Mouse (Mus musculus) liver, postnatal 0 days (tissue): ENCODE measurements around the gene Tpsb2. TPM values are rescaled to one million over a fixed set of nuclear protein-coding genes. Genes with fewer than 3 reads are reported as not detected.
A peak's percentile ranks its signal among the peaks of the same experiment; 100 is the strongest.

Experiments used
- ATAC-seq: fragments of 200-750 bp; cut with Nextera tagmentation; 2 replicates; pipeline ENCODE4 v1.8.0; 2017; ENCODE audit warnings: mild to moderate bottlenecking, moderate library complexity
- DNase-seq: peaks from one replicate; pipeline ENCODE4 v3.0.0-alpha.2; 2016
- H3K27ac ChIP-seq: fragments of 300-500 bp; sonication (generic); 2 replicates; pipeline ENCODE4 v1.5.1; 2014; ENCODE audit warnings: antibody characterized with exemption, moderate library complexity, mild to moderate bottlenecking, low read depth
- H3K27me3 ChIP-seq: fragments of 300-500 bp; sonication (generic); 2 replicates; pipeline ENCODE4 v1.6.1; 2014; ENCODE audit warnings: low read length, control low read depth, mixed read lengths; ENCODE audit not compliant: insufficient read depth
- H3K36me3 ChIP-seq: fragments of 300-500 bp; sonication (generic); replicated peaks from 2 replicates; pipeline ENCODE4 v1.6.1; 2014; ENCODE audit warnings: mild to moderate bottlenecking, control low read depth, low read length, moderate library complexity, mixed read lengths; ENCODE audit not compliant: insufficient read depth
- H3K4me1 ChIP-seq: fragments of 300-500 bp; sonication (generic); 2 replicates; pipeline ENCODE4 v1.6.1; 2014; ENCODE audit warnings: antibody characterized with exemption, mild to moderate bottlenecking, control low read depth; ENCODE audit not compliant: insufficient read depth
- H3K4me2 ChIP-seq: fragments of 300-500 bp; sonication (generic); 2 replicates; pipeline ENCODE4 v1.6.1; 2014; ENCODE audit warnings: low read depth, mild to moderate bottlenecking, low read length, moderate library complexity, mixed read lengths
- H3K4me3 ChIP-seq: fragments of 300-500 bp; sonication (generic); 2 replicates; pipeline ENCODE4 v1.5.1; 2014; ENCODE audit warnings: low read depth, low read length
- H3K9ac ChIP-seq: fragments of 300-500 bp; sonication (generic); replicated peaks from 2 replicates; pipeline ENCODE4 v1.6.1; 2014; ENCODE audit warnings: mild to moderate bottlenecking, moderate library complexity
- H3K9me3 ChIP-seq: fragments of 300-500 bp; sonication (generic); 2 replicates; pipeline ENCODE4 v1.6.1; 2016; ENCODE audit warnings: mild to moderate bottlenecking, control low read depth, low read length, mixed read lengths
- CTCF ChIP-seq: sonication (generic); IDR thresholded peaks from 2 replicates; pipeline ENCODE4 v1.5.1; 2016; ENCODE audit warnings: antibody characterized with exemption, low read depth
- EP300 ChIP-seq: IDR thresholded peaks from 2 replicates; pipeline ENCODE4 v1.6.1; 2016; ENCODE audit warnings: antibody characterized with exemption, low read depth, mild to moderate bottlenecking
- WGBS: fragments of 180-500 bp; shearing (Covaris S2); extraction: QIAGEN DNeasy Blood & Tissue Kit; methylation state at CpG from one replicate; pipeline ENCODE4 v1.1.7; 2014; ENCODE audit not compliant: insufficient replicate concordance; 5-methylcytosine and 5-hydroxymethylcytosine counted together
- polyA plus RNA-seq: library from polyadenylated mRNA; unstranded; fragments of >200 nt; fragmentation: Nextera tagmentation; extraction: Ambion mirVana; gene quantifications from 2 replicates; pipeline ENCODE4 v1.2.1, GENCODE M21; 2015

Tpsb2 gene
- polyA plus RNA-seq, 1 experiment from 2014 or later: 0.75 TPM

GRCm38 (mm10) chr17:25407352-25407751, 41.2 kb downstream of the Tpsb2 start:
- Histone ChIP-seq H3K9me3 (no peaks in the 10 kb centered on the region), H3K36me3 (no peaks in the 10 kb centered on the region), H3K4me2 (no peak overlapping the region), H3K4me1 (peaks cover 2% of the 10 kb centered on the region; the same call in 1 of the 2 replicates), H3K9ac (no peak overlapping the region), H3K27ac (no peak overlapping the region), H3K27me3 (no peaks in the 10 kb centered on the region), H3K4me3 (no peak overlapping the region)
- DNase-seq (no peak), ATAC-seq (no peak)
- 68% methylated on average over 4 of the region's 4 CpGs for WGBS
- TF ChIP-seq CTCF (no peak), EP300 (no peak)

GRCm38 (mm10) chr17:25408302-25408999, 42.3 kb downstream of the Tpsb2 start:
- WGBS: 69% methylated on average over 7 of the region's 7 CpGs
- Histone ChIP-seq H3K4me2 (no peak overlapping the region), H3K27me3 (no peaks in the 10 kb centered on the region), H3K27ac (no peak overlapping the region), H3K9ac (no peak overlapping the region), H3K4me1 (peaks cover 2% of the 10 kb centered on the region; the same call in 1 of the 2 replicates), H3K4me3 (no peak overlapping the region), H3K36me3 (no peaks in the 10 kb centered on the region), H3K9me3 (no peaks in the 10 kb centered on the region)
- TF ChIP-seq CTCF (no peak), EP300 (no peak)
- DNase-seq (no peak), ATAC-seq (no peak)

GRCm38 (mm10) chr17:25409621-25410020, 43.5 kb downstream of the Tpsb2 start:
- DNase-seq (no peak), ATAC-seq (no peak)
- Histone ChIP-seq H3K27ac (no peak overlapping the region), H3K9me3 (no peaks in the 10 kb centered on the region), H3K27me3 (no peaks in the 10 kb centered on the region), H3K9ac (no peak overlapping the region), H3K4me1 (peaks cover 2% of the 10 kb centered on the region; the same call in 1 of the 2 replicates), H3K36me3 (no peaks in the 10 kb centered on the region), H3K4me2 (no peak overlapping the region), H3K4me3 (no peak overlapping the region)
- no peak for TF ChIP-seq CTCF
- TF ChIP-seq EP300: no peak
- WGBS: 74% methylated on average over 7 of the region's 7 CpGs

- H3K4me1 ChIP-seq: no peaks in the 10 kb centered on the region
- ATAC-seq: no peak
- H3K9ac ChIP-seq: no peak overlapping the region
- no peak overlapping the region for H3K4me3 ChIP-seq
- no peak overlapping the region for H3K27ac ChIP-seq
- no peak overlapping the region for H3K4me2 ChIP-seq
- H3K36me3 ChIP-seq: no peaks in the 10 kb centered on the region
- no peak for DNase-seq
- 52% methylated on average over 6 of the region's 6 CpGs for WGBS
- H3K9me3 ChIP-seq: no peaks in the 10 kb centered on the region
- no peaks in the 10 kb centered on the region for H3K27me3 ChIP-seq
- no peak for TF ChIP-seq EP300
- no peak for TF ChIP-seq CTCF
Measured at GRCm38 (mm10) chr17:25410180-25410579, 44.1 kb downstream of the Tpsb2 start.

GRCm38 (mm10) chr17:25410786-25411185, 44.7 kb downstream of the Tpsb2 start:
- WGBS: 26% methylated on average over 7 of the region's 7 CpGs
- no peak for DNase-seq

GRCm38 (mm10) chr17:25411251-25411650, 45.1 kb downstream of the Tpsb2 start:
- no peak for TF ChIP-seq EP300
- TF ChIP-seq CTCF: no peak

More at GRCm38 (mm10) chr17:25410786-25411185, 44.7 kb downstream of the Tpsb2 start:
- H3K4me3 ChIP-seq: no peak overlapping the region
- H3K4me2 ChIP-seq: no peak overlapping the region
- no peak for ATAC-seq
- H3K36me3 ChIP-seq: no peaks in the 10 kb centered on the region
- TF ChIP-seq CTCF: no peak
- no peak for TF ChIP-seq EP300
- no peaks in the 10 kb centered on the region for H3K9me3 ChIP-seq
- H3K27me3 ChIP-seq: no peaks in the 10 kb centered on the region
- H3K27ac ChIP-seq: no peak overlapping the region
- no peaks in the 10 kb centered on the region for H3K4me1 ChIP-seq
- H3K9ac ChIP-seq: no peak overlapping the region

GRCm38 (mm10) chr17:25414209-25414608, 48.1 kb downstream of the Tpsb2 start:
- Histone ChIP-seq H3K27ac (no peak overlapping the region), H3K9ac (no peak overlapping the region), H3K4me2 (no peak overlapping the region), H3K9me3 (no peaks in the 10 kb centered on the region), H3K36me3 (no peaks in the 10 kb centered on the region), H3K4me1 (peaks cover 3% of the 10 kb centered on the region; the same call in 1 of the 2 replicates), H3K4me3 (no peak overlapping the region), H3K27me3 (no peaks in the 10 kb centered on the region)
- TF ChIP-seq EP300: no peak
- TF ChIP-seq CTCF: no peak
- ATAC-seq (peak; percentile 43; the same call in 1 of the 2 replicates), DNase-seq (no peak)
- 42% methylated on average over 4 of the region's 4 CpGs for whole genome bisulfite sequencing

More at GRCm38 (mm10) chr17:25411251-25411650, 45.1 kb downstream of the Tpsb2 start:
- H3K36me3 ChIP-seq: no peaks in the 10 kb centered on the region
- no peak overlapping the region for H3K27ac ChIP-seq
- no peaks in the 10 kb centered on the region for H3K27me3 ChIP-seq
- H3K4me2 ChIP-seq: no peak overlapping the region
- H3K9me3 ChIP-seq: no peaks in the 10 kb centered on the region
- H3K4me1 ChIP-seq: peaks cover 1% of the 10 kb centered on the region; the same call in 1 of the 2 replicates
- no peak overlapping the region for H3K4me3 ChIP-seq
- ATAC-seq (no peak), DNase-seq (no peak)
- H3K9ac ChIP-seq: no peak overlapping the region
- WGBS: 34% methylated on average over 4 of the region's 4 CpGs
